Mouse (Mus musculus): ENCODE data around the gene Atp6v0a4. TPM values are rescaled to one million over a fixed set of nuclear protein-coding genes. Genes with fewer than 3 reads are reported as not detected.

Atp6v0a4 gene
- polyA plus RNA-seq, 1 experiment from 2014 or later: 0.09 TPM

- no peaks in the 10 kb centered on the region for H3K4me1 ChIP-seq (replicated peaks; ENCODE audit: control insufficient read depth, insufficient read depth, low read length)
- H3K36me3 ChIP-seq (replicated peaks; ENCODE audit: control insufficient read depth, insufficient read depth): 0 out of 2 replicates have a peak, but pooled peaks cover under 1% of the 10 kb centered on the region
- H3K27ac ChIP-seq: no peak overlapping the region
- WGBS: 95% methylated on average over 6 of the region's 6 CpGs
- no peaks in the 10 kb centered on the region for H3K27me3 ChIP-seq (ENCODE audit: control insufficient read depth, insufficient read depth, low read length)
- no peak overlapping the region for H3K4me2 ChIP-seq (replicated peaks)
- no peak for ATAC-seq (ENCODE audit: low FRiP score)
- no peaks in the 10 kb centered on the region for H3K9me3 ChIP-seq (ENCODE audit: control insufficient read depth, low read length)
- H3K9ac ChIP-seq: no peak overlapping the region
- DNase-seq (ENCODE audit: low spot score): no peak
- H3K4me3 ChIP-seq (replicated peaks; ENCODE audit: low read length): no peak overlapping the region
These were observed 6.0 kb downstream of the Atp6v0a4 start for GRCm38 (mm10) chr6:38118341-38118740.

- no peak for ATAC-seq (ENCODE audit: low FRiP score)
- WGBS: 82% methylated on average over 4 of the region's 4 CpGs
- H3K36me3 ChIP-seq (replicated peaks; ENCODE audit: control insufficient read depth, insufficient read depth): no peaks in the 10 kb centered on the region
- H3K4me1 ChIP-seq (replicated peaks; ENCODE audit: control insufficient read depth, insufficient read depth, low read length): no peaks in the 10 kb centered on the region
- H3K4me2 ChIP-seq (replicated peaks): no peak overlapping the region
- H3K4me3 ChIP-seq (replicated peaks; ENCODE audit: low read length): no peak overlapping the region
- H3K9me3 ChIP-seq (ENCODE audit: control insufficient read depth, low read length): no peaks in the 10 kb centered on the region
- H3K27me3 ChIP-seq (ENCODE audit: control insufficient read depth, insufficient read depth, low read length): no peaks in the 10 kb centered on the region
- H3K27ac ChIP-seq: no peak overlapping the region
- H3K9ac ChIP-seq: no peak overlapping the region
- no peak for DNase-seq (ENCODE audit: low spot score)
These were observed 8.1 kb downstream of the Atp6v0a4 start for GRCm38 (mm10) chr6:38116107-38116770.

- ATAC-seq (ENCODE audit: low FRiP score) (no peak), DNase-seq (ENCODE audit: low spot score) (no peak)
- H3K27ac ChIP-seq: no peak overlapping the region
- no peaks in the 10 kb centered on the region for H3K9me3 ChIP-seq (ENCODE audit: control insufficient read depth, low read length)
- H3K4me1 ChIP-seq (replicated peaks; ENCODE audit: control insufficient read depth, insufficient read depth, low read length): no peaks in the 10 kb centered on the region
- H3K4me2 ChIP-seq (replicated peaks): no peak overlapping the region
- no peaks in the 10 kb centered on the region for H3K36me3 ChIP-seq (replicated peaks; ENCODE audit: control insufficient read depth, insufficient read depth)
- H3K4me3 ChIP-seq (replicated peaks; ENCODE audit: low read length): no peak overlapping the region
- H3K9ac ChIP-seq: no peak overlapping the region
- no peaks in the 10 kb centered on the region for H3K27me3 ChIP-seq (ENCODE audit: control insufficient read depth, insufficient read depth, low read length)
- 83% methylated on average over 9 of the region's 9 CpGs for WGBS
These were observed 13.5 kb downstream of the Atp6v0a4 start for GRCm38 (mm10) chr6:38110859-38111258.

GRCm38 (mm10) chr6:38109871-38110270 lies 14.5 kb downstream of the Atp6v0a4 start:
- ATAC-seq (ENCODE audit: low FRiP score) (no peak), DNase-seq (ENCODE audit: low spot score) (no peak)
- Histone ChIP-seq H3K9ac (no peak overlapping the region), H3K4me2 (replicated peaks) (no peak overlapping the region), H3K27me3 (ENCODE audit: control insufficient read depth, insufficient read depth, low read length) (no peaks in the 10 kb centered on the region), H3K9me3 (ENCODE audit: control insufficient read depth, low read length) (no peaks in the 10 kb centered on the region), H3K4me3 (replicated peaks; ENCODE audit: low read length) (no peak overlapping the region), H3K4me1 (replicated peaks; ENCODE audit: control insufficient read depth, insufficient read depth, low read length) (no peaks in the 10 kb centered on the region), H3K27ac (no peak overlapping the region), H3K36me3 (replicated peaks; ENCODE audit: control insufficient read depth, insufficient read depth) (no peaks in the 10 kb centered on the region)
- WGBS: 14% methylated on average over 9 of the region's 9 CpGs

- Histone ChIP-seq H3K9me3 (ENCODE audit: control insufficient read depth, low read length) (no peaks in the 10 kb centered on the region), H3K4me1 (replicated peaks; ENCODE audit: control insufficient read depth, insufficient read depth, low read length) (no peaks in the 10 kb centered on the region), H3K9ac (no peak within 1 kb of the TSS), H3K27me3 (ENCODE audit: control insufficient read depth, insufficient read depth, low read length) (no peaks in the 10 kb centered on the region), H3K4me2 (replicated peaks) (no peak within 1 kb of the TSS), H3K4me3 (replicated peaks; ENCODE audit: low read length) (no peak within 1 kb of the TSS), H3K36me3 (replicated peaks; ENCODE audit: control insufficient read depth, insufficient read depth) (no peaks in the 10 kb centered on the region), H3K27ac (no peak within 1 kb of the TSS)
- 35% methylated on average over 9 of the region's 9 CpGs for WGBS
- ATAC-seq (ENCODE audit: low FRiP score) (no peak), DNase-seq (ENCODE audit: low spot score) (no peak)
These were observed 15.1 kb downstream of the Atp6v0a4 start, which contains the start of gene Tmem213 for GRCm38 (mm10) chr6:38109160-38109795. Tmem213 (plus strand) TSS chr6:38109255.

- Histone ChIP-seq H3K4me2 (replicated peaks) (no peak overlapping the region), H3K27ac (no peak overlapping the region), H3K27me3 (ENCODE audit: control insufficient read depth, insufficient read depth, low read length) (no peaks in the 10 kb centered on the region), H3K4me1 (replicated peaks; ENCODE audit: control insufficient read depth, insufficient read depth, low read length) (no peaks in the 10 kb centered on the region), H3K36me3 (replicated peaks; ENCODE audit: control insufficient read depth, insufficient read depth) (no peaks in the 10 kb centered on the region), H3K4me3 (replicated peaks; ENCODE audit: low read length) (no peak overlapping the region), H3K9me3 (ENCODE audit: control insufficient read depth, low read length) (no peaks in the 10 kb centered on the region), H3K9ac (no peak overlapping the region)
- ATAC-seq (ENCODE audit: low FRiP score) (no peak), DNase-seq (ENCODE audit: low spot score) (no peak)
- 96% methylated on average over 5 of the region's 5 CpGs for WGBS
These were observed 15.9 kb downstream of the Atp6v0a4 start for GRCm38 (mm10) chr6:38108449-38108848.

- ATAC-seq (ENCODE audit: low FRiP score) (no peak), DNase-seq (ENCODE audit: low spot score) (no peak)
- H3K4me1 ChIP-seq (replicated peaks; ENCODE audit: control insufficient read depth, insufficient read depth, low read length): no peaks in the 10 kb centered on the region
- H3K27ac ChIP-seq: no peak overlapping the region
- peaks cover 3% of the 10 kb centered on the region; the same call in 1 of the 2 replicates for H3K9me3 ChIP-seq (ENCODE audit: control insufficient read depth, low read length)
- 90% methylated on average over 9 of the region's 9 CpGs for WGBS
- no peaks in the 10 kb centered on the region for H3K36me3 ChIP-seq (replicated peaks; ENCODE audit: control insufficient read depth, insufficient read depth)
- H3K4me3 ChIP-seq (replicated peaks; ENCODE audit: low read length): no peak overlapping the region
- no peak overlapping the region for H3K9ac ChIP-seq
- no peak overlapping the region for H3K4me2 ChIP-seq (replicated peaks)
- H3K27me3 ChIP-seq (ENCODE audit: control insufficient read depth, insufficient read depth, low read length): no peaks in the 10 kb centered on the region
These were observed 18.5 kb downstream of the Atp6v0a4 start for GRCm38 (mm10) chr6:38105924-38106323.

GRCm38 (mm10) chr6:38103775-38104174 lies 20.6 kb downstream of the Atp6v0a4 start:
- no peak for DNase-seq (ENCODE audit: low spot score)
- Histone ChIP-seq H3K4me2 (replicated peaks) (no peak overlapping the region), H3K27me3 (ENCODE audit: control insufficient read depth, insufficient read depth, low read length) (no peaks in the 10 kb centered on the region), H3K9ac (no peak overlapping the region), H3K36me3 (replicated peaks; ENCODE audit: control insufficient read depth, insufficient read depth) (no peaks in the 10 kb centered on the region), H3K4me1 (replicated peaks; ENCODE audit: control insufficient read depth, insufficient read depth, low read length) (no peaks in the 10 kb centered on the region), H3K4me3 (replicated peaks; ENCODE audit: low read length) (no peak overlapping the region), H3K27ac (no peak overlapping the region), H3K9me3 (ENCODE audit: control insufficient read depth, low read length) (peaks cover 3% of the 10 kb centered on the region; the same call in 1 of the 2 replicates)
- no peak for ATAC-seq (ENCODE audit: low FRiP score)
- 66% methylated on average over 6 of the region's 6 CpGs for WGBS

- Histone ChIP-seq H3K4me3 (replicated peaks; ENCODE audit: low read length) (no peak overlapping the region), H3K27me3 (ENCODE audit: control insufficient read depth, insufficient read depth, low read length) (no peaks in the 10 kb centered on the region), H3K4me2 (replicated peaks) (no peak overlapping the region), H3K27ac (no peak overlapping the region), H3K4me1 (replicated peaks; ENCODE audit: control insufficient read depth, insufficient read depth, low read length) (no peaks in the 10 kb centered on the region), H3K9ac (no peak overlapping the region), H3K36me3 (replicated peaks; ENCODE audit: control insufficient read depth, insufficient read depth) (no peaks in the 10 kb centered on the region), H3K9me3 (ENCODE audit: control insufficient read depth, low read length) (peaks cover 3% of the 10 kb centered on the region; the same call in 1 of the 2 replicates)
- no peak for DNase-seq (ENCODE audit: low spot score)
- no peak for ATAC-seq (ENCODE audit: low FRiP score)
- 89% methylated on average over 7 of the region's 7 CpGs for WGBS
These were observed 22.1 kb downstream of the Atp6v0a4 start for GRCm38 (mm10) chr6:38102216-38102795.
